16 mouse cellular contexts compared by ENCODE assay signal in the genomic region with DNA sequence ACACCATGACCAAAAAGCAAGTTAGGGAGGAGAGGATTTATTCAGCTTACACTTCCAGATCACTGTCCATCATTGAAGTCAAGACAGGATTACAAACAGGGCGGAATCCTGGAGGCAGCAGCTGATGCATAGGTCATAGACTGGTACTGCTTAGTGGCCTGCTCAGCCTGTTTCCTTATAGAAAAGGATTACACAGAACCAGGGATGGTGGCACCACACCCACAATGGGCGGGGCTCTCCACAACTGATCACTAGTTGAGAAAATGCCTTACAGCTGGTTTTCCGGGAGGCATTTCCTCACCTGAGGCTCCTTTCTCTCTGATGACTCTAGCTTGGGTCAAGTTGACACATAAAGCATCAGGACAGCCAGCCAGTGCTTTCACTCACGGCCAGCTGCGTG.
"Had no signal": no experiment of that assay in that cellular context is flagged by ENCODE, and none has a peak within 500 bp of the region (broad histone marks: within the 10 kb centered on the region; RNA-seq: fewer than 3 reads in every experiment).

No protein-coding gene starts in this region.

- H3K4me3 ChIP-seq: left cerebral cortex, adult 2 months; limb, embryonic 12.5 days; limb, embryonic 15.5 days; liver, embryonic 13.5 days; megakaryocyte, embryonic 14.5 days; midbrain, embryonic 12.5 days had no signal

- H3K27me3 ChIP-seq: limb, embryonic 12.5 days; limb, embryonic 15.5 days; liver, embryonic 13.5 days; megakaryocyte, embryonic 14.5 days; midbrain, embryonic 12.5 days had no signal

- H3K9ac ChIP-seq: limb, embryonic 12.5 days; limb, embryonic 15.5 days; liver, embryonic 13.5 days; midbrain, embryonic 12.5 days had no signal

- H3K9me3 ChIP-seq: limb, embryonic 12.5 days; limb, embryonic 15.5 days; liver, embryonic 13.5 days; megakaryocyte, embryonic 14.5 days; midbrain, embryonic 12.5 days had no signal

- H3K27ac ChIP-seq: left cerebral cortex, adult 2 months; limb, embryonic 12.5 days; limb, embryonic 15.5 days; liver, embryonic 13.5 days; midbrain, embryonic 12.5 days had no signal

- DNase-seq: kidney, adult 18-20 months; kidney, adult 9 months; kidney, postnatal 14 days; kidney, postnatal 4 days; left cerebral cortex, postnatal 4 days; liver, embryonic 13.5 days; lung, adult 2 months; thymus, adult 2 months; thymus, postnatal 25 days had no signal

- H3K4me1 ChIP-seq: limb, embryonic 12.5 days; limb, embryonic 15.5 days; megakaryocyte, embryonic 14.5 days; midbrain, embryonic 12.5 days had no signal

- H3K4me2 ChIP-seq: limb, embryonic 12.5 days; limb, embryonic 15.5 days; liver, embryonic 13.5 days; midbrain, embryonic 12.5 days had no signal

- ATAC-seq: intestine, embryonic 16.5 days; midbrain, embryonic 16.5 days had no signal
